Mouse (Mus musculus) heart, adult 2 months (tissue): Measurements from ENCODE around the gene Baz2a.

Source experiments
- CTCF ChIP-seq: fragments of 200-600 bp; IDR thresholded peaks from 2 replicates; pipeline ENCODE4 v1.8.1; 2022; ENCODE audit warnings: antibody characterized with exemption, mild to moderate bottlenecking, moderate library complexity
- EP300 ChIP-seq: fragments of 200-500 bp; IDR thresholded peaks from 2 replicates; pipeline ENCODE4 v1.6.1; 2011; ENCODE audit warnings: low read depth, low read length, control low read depth; ENCODE audit not compliant: insufficient read depth
- POLR2A ChIP-seq: fragments of 200-500 bp; IDR thresholded peaks from 2 replicates; pipeline ENCODE4 v1.6.1; 2011; ENCODE audit warnings: mild to moderate bottlenecking, low read depth, low read length, control low read depth; ENCODE audit not compliant: insufficient read depth

GRCm38 (mm10) chr10:128048157-128048556 lies 43.2 kb upstream of the Baz2a start:
- no peak for TF ChIP-seq POLR2A
- no peak for TF ChIP-seq CTCF
- no peak for TF ChIP-seq EP300
